Mouse (Mus musculus) urinary bladder, postnatal 36 days (tissue): ENCODE data around the gene Pfdn4.
"Not testable (repeated sequence)": the region's sequence is repeated elsewhere in the genome, so short reads cannot be mapped to it uniquely, and the experiment has no call there.

Experiments used
- DNase-seq, 2 experiments: peaks; one replicate each; pipeline ENCODE4 v3.0.0; 2022; ENCODE audit warnings: low spot score in 2 of 2, mixed read lengths in 1 of 2

The Pfdn4 gene

DNA sequence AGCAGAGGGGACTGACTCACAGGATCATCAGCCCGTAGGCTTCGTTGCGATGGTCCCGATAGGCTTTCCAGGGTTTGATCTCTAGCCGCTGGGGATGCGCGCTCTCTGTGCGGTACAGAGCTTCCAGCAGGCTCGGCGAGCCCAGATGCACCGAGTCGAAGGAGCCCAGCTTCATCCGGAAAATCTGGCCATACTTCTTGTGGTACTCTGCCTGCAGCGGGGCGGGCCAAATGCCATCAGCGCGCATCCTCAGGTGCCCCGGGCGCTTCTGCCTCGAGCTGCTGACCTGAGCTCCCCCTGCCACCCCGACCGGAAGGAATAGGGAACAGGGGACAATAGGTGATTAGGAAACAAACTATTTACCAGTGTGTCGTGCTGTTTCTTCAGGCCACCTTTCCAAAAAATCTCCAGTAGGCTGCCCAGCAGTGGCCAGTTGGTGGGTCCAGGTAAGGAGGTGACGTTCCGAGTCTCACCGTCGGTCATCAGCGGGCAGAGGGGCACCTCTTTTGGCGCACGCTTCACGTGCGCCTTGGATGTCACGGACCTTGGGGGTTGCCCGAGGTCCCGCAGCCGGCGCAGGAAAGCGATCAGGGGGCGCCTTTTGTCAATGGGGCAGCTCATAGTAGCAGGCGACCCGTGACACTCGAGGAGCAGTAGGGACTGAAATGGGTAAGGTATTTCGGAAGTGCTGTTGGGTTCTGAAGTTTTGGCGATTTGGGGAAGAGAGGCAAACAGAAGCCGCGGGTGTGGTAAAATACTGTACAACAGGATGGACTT, at the start of gene Pfdn4:
Gene Pfdn4 (plus strand): TSS at position 275 of the 777 bp plus-strand sequence.
- DNase-seq = no peak

DNA sequence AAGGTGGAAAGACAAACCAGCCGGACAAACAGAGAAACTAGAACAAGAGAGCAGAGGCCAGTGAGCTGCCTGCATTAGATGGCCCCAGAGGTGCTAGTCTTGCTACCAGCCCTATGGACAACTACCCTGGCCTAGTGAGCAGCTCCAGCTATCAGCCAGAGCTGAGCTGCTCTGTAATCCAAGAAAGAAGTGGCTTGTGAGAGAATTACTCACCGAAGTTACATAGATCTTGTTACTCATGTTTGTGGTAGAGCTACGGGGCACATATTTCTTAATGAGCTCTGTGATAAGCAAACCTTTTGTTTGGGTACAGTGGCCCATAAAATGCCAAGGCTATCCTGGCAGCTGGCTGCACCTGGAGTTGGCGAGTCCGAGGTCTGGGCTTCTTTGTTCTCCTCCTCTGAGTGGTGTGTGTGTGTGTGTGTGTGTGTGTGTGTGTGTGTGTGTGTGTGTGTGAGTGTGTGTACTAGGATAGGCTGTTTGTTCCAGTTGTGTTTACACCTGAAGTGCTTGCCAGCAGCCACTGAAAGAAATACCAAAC, 49.3 kb upstream of the Pfdn4 start:
- no peak for DNase-seq

- DNase-seq = no peak
These were observed 48.6 kb upstream of the Pfdn4 start for GRCm38 (mm10) chr2:170447651-170448050.

DNA sequence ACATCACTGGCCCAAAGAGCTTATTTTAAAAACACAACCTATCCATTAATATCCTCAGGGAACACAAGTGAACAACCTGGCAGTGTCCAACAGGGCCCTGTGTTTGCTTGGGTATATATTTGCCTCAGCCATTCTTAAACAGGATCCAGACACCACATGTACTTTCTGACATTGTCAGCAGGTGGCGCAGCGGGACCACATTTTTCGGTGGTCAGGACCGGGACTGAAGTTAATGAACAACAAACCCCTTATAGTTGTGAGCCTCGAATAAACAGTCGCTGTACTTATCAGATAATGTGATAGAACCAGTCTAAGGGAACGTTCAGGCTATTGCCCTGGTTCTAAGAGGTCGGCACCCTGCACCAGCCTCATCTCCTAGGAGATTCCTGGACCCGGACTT, 45.3 kb upstream of the Pfdn4 start:
- peak; percentile 78 for DNase-seq

DNA sequence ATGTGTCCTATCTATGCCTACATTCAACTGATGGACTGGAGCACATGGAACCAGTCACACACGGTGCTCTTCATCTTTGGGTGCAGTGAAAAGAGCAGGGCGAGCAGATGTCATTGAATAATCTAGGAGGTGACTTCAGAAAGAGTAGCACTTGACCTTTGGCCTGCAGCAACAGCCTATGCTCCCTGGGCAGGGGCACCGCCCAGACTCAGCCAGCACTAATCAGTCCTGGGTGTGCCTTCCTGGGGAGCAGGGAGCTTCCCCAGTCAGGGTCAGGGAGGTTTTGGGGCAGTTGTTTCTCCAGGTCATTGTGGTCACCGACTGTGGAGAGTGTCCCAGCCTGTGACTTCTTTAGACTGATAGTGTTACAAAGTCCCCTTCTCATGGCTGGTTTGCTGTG, 42.4 kb upstream of the Pfdn4 start:
- DNase-seq = not testable (repeated sequence)

GRCm38 (mm10) chr2:170459183-170459582, 37.0 kb upstream of the Pfdn4 start:
- DNase-seq = no peak

- DNase-seq = no peak
These were observed 36.4 kb upstream of the Pfdn4 start for GRCm38 (mm10) chr2:170459805-170460204.

DNA sequence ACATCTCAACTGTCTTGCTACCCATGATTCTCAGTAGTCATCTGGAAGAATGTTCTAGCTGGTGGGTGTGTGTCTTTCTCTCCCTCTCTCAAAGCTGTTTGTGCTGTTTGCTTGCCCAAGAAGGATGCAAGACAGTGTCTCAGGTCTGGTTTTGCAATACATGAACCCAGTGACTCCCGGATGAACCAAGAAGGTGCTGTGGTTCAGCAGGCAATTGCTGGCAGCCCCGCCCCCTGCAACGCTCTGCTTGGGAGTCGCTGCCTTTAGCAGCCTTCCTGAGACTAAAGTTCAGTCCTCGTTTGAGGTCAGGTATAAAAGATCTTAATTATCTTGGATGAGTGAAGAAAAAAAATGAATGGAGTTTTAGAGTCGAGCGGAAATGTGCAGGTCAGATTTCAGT, 34.6 kb upstream of the Pfdn4 start:
- DNase-seq = no peak

DNA sequence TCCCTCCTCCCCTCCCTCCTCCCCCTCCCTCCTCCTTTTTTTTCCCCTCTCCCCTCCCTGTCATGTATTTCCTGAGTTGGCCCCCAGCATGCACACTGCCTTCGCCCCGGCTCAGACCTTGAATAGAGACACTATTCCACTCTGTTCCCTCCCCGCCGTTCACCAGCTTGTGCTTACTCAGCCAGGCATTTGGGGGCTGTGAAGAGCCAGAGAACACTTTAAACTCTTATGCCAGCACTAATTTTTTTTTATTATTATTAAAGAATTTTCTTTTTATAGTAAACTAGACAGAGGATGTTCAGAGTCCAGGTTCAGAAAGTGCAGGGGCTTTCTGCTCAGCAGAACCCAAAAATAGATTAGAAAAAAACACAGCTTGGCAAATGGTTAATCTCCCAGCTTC, 31.4 kb upstream of the Pfdn4 start:
- DNase-seq = no peak

DNA sequence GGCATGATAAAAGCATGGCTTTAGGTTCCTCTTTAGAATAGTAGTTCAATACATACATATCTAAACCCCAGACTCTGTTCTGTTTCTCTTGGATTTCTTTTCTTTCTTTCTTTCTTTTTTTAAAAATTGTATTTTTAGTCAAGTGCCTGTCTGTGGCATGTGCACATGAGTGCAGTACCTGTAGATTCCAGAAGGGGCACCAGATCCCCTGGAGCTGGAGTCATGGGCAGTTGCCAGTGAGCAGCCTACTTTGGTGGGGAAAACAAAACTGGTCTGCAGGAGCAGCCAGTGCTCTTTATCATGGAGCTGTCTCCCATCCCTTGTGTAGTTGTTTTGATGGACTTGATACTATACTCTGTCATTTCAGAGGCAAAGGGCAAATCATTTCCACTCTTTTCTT, 28.2 kb upstream of the Pfdn4 start:
- no peak for DNase-seq

GRCm38 (mm10) chr2:170469616-170470308, 26.5 kb upstream of the Pfdn4 start:
- peak; percentile 50 for DNase-seq

- DNase-seq = no peak
These were observed 25.6 kb upstream of the Pfdn4 start for GRCm38 (mm10) chr2:170470591-170470990.

DNA sequence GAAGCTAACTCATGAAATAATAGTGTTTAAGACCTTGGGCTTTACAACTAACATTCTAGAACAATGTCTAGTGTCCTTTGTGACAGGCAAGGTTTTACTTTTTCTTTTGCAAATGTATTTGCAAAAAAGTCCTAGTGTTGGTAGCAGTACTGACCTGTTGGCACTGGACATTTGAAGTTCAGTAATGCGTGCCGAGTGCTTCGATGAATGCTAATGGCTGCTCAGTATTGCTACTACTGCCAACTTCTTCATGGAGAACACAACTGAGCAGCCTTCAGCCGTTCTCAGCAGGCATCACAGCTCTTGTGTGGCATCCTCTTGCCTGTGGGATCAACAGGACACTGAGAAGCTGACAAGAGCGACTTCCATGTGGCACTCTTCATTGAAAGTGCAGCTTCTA, 22.1 kb upstream of the Pfdn4 start:
- no peak for DNase-seq

- no peak for DNase-seq
These were observed 21.1 kb upstream of the Pfdn4 start for GRCm38 (mm10) chr2:170475164-170475563.

GRCm38 (mm10) chr2:170476215-170476614, 20.0 kb upstream of the Pfdn4 start:
- no peak for DNase-seq

GRCm38 (mm10) chr2:170476643-170477042, 19.6 kb upstream of the Pfdn4 start:
- no peak for DNase-seq

- no peak for DNase-seq
These were observed 14.1 kb upstream of the Pfdn4 start for GRCm38 (mm10) chr2:170482019-170482540.

- DNase-seq = no peak
These were observed 12.3 kb upstream of the Pfdn4 start for GRCm38 (mm10) chr2:170483914-170484313.

DNA sequence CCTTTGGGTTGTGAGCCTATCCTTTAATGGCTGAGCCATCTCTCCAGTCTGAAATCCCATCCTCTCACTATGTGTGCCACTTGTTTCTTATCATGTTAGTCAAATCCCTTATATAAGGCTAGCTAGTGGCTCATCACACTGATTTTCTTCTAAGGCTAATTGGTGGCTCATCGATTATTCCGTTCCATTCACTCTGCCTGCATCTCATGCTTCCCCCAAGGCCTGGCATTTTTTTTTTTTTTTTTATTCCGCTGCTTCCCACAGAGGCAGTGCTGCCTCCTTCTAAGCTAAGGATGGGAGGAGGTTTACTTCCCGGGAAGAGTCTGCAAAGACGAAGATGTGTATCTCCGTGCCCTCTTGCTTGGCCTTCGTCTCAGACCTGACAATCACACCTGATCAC, 9.0 kb upstream of the Pfdn4 start:
- DNase-seq = no peak

GRCm38 (mm10) chr2:170487890-170488502, 8.2 kb upstream of the Pfdn4 start:
- DNase-seq = no peak

GRCm38 (mm10) chr2:170494784-170495710, 1.2 kb upstream of the Pfdn4 start:
- DNase-seq = no peak
